18 mouse cellular contexts compared by ENCODE assay signal in the genomic region with DNA sequence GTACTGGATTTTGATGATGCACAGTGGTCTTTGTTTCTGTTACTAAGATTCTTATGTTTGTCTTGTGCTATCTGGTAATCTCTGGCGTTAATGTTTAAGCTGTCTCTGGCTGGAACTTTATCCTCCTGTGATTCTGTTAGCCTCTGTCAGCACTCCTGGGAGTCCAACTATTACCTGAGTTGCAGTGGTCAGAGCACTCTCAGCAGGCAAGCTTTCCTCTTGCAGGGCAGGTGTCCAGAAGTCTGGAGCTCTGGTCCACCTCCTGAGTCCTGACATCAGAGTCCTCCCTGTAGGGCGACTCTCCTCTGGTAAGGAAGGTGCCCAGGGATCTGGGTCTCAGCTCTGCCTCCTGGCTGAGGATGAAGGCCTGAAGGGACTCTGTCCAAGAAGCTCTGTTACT.
"Had no signal": no experiment of that assay in that cellular context is flagged by ENCODE, and none has a peak within 500 bp of the region (broad histone marks: within the 10 kb centered on the region; RNA-seq: fewer than 3 reads in every experiment).

No protein-coding gene starts in this region.

- H3K4me1 ChIP-seq: limb, embryonic 10.5 days; limb, embryonic 13.5 days; liver, embryonic 12.5 days; liver, embryonic 15.5 days; lung, embryonic 15.5 days; megakaryocyte, embryonic 14.5 days; midbrain, embryonic 10.5 days; midbrain, embryonic 13.5 days had no signal

- H3K9me3 ChIP-seq: limb, embryonic 10.5 days; limb, embryonic 13.5 days; liver, embryonic 12.5 days; liver, embryonic 15.5 days; lung, embryonic 15.5 days; midbrain, embryonic 10.5 days; midbrain, embryonic 13.5 days had no signal

- H3K4me3 ChIP-seq: layer of hippocampus, adult 2 months; limb, embryonic 10.5 days; limb, embryonic 13.5 days; liver, embryonic 12.5 days; liver, embryonic 15.5 days; lung, embryonic 15.5 days; megakaryocyte, embryonic 14.5 days; midbrain, embryonic 10.5 days; midbrain, embryonic 13.5 days had no signal

- ATAC-seq: inflammation-experienced regulatory T-cells, adult 6 months; intestine, embryonic 16.5 days; liver, embryonic 12.5 days; midbrain, embryonic 13.5 days had no signal

- H3K36me3 ChIP-seq: limb, embryonic 10.5 days; limb, embryonic 13.5 days; liver, embryonic 12.5 days; liver, embryonic 15.5 days; lung, embryonic 15.5 days; midbrain, embryonic 10.5 days; midbrain, embryonic 13.5 days had no signal

- H3K27ac ChIP-seq: layer of hippocampus, adult 2 months; limb, embryonic 10.5 days; limb, embryonic 13.5 days; liver, embryonic 12.5 days; liver, embryonic 15.5 days; lung, embryonic 15.5 days; midbrain, embryonic 10.5 days; midbrain, embryonic 13.5 days had no signal

- H3K4me2 ChIP-seq: limb, embryonic 13.5 days; liver, embryonic 12.5 days; liver, embryonic 15.5 days; lung, embryonic 15.5 days; midbrain, embryonic 13.5 days had no signal

- H3K27me3 ChIP-seq: limb, embryonic 13.5 days; liver, embryonic 12.5 days; liver, embryonic 15.5 days; lung, embryonic 15.5 days; megakaryocyte, embryonic 14.5 days; midbrain, embryonic 13.5 days had no signal

- H3K9ac ChIP-seq: limb, embryonic 13.5 days; liver, embryonic 12.5 days; liver, embryonic 15.5 days; lung, embryonic 15.5 days; midbrain, embryonic 13.5 days had no signal

- DNase-seq: layer of hippocampus, adult 9-11 months; liver; lung, adult 18-20 months; lung, postnatal 10 days; lung, postnatal 36 days; thymus, adult 18-20 months; thymus, postnatal 36 days had no signal
